Comparison of ENCODE assay signal across 8 mouse cellular contexts in genomic region chr12:80518393-80518756, GRCm38 (mm10). TPM values are rescaled to one million over a fixed set of nuclear protein-coding genes. Genes with fewer than 3 reads are reported as not detected.
DNase-seq lines count a peak whose midpoint lies in the region; ATAC-seq and TF ChIP-seq lines count a peak whose summit lies in the region.

No protein-coding gene starts in this region.

- peak; percentile 41 for ATAC-seq in kidney, embryonic 16.5 days (ENCODE audit: low FRiP score, low TSS enrichment)
- ATAC-seq in embryonic facial prominence, embryonic 12.5 days (ENCODE audit: insufficient number of reproducible peaks, insufficient read depth, low FRiP score, low TSS enrichment) = peak; percentile 43
- no peak; the same call in 1 of the 2 replicates for ATAC-seq in stomach, embryonic 15.5 days (ENCODE audit: insufficient read depth, low FRiP score, low read depth)

- DNase-seq in kidney, adult 8-10 months = no peak
- DNase-seq in brain, embryonic 14.5 days (ENCODE audit: low read depth) = peak; percentile 59
- no peak for DNase-seq in limb, embryonic 10.5 days (ENCODE audit: low spot score)
- DNase-seq in thymus, adult 2 months = no peak
- DNase-seq in ovary, postnatal 10 days (ENCODE audit: low spot score) = no peak

- WGBS in kidney, embryonic 16.5 days = 1% methylated on average over 25 of the region's 25 CpGs
- WGBS in embryonic facial prominence, embryonic 12.5 days = under 1% methylated on average over 25 of the region's 25 CpGs
- WGBS in limb, embryonic 10.5 days = under 1% methylated on average over 25 of the region's 25 CpGs
- WGBS in stomach, embryonic 15.5 days = under 1% methylated on average over 25 of the region's 25 CpGs
- WGBS in thymus, adult 2 months = 4% methylated on average over 25 of the region's 25 CpGs

- H3K9me3 ChIP-seq in kidney, embryonic 16.5 days (ENCODE audit: low read length) = no peaks in the 10 kb centered on the region
- H3K9me3 ChIP-seq in embryonic facial prominence, embryonic 12.5 days = no peaks in the 10 kb centered on the region
- H3K9me3 ChIP-seq in limb, embryonic 10.5 days (replicated peaks) = no peaks in the 10 kb centered on the region
- no peaks in the 10 kb centered on the region for H3K9me3 ChIP-seq in stomach, embryonic 15.5 days

- no peak overlapping the region for H3K27ac ChIP-seq in kidney, embryonic 16.5 days (ENCODE audit: low read length)
- H3K27ac ChIP-seq in embryonic facial prominence, embryonic 12.5 days = no peak overlapping the region
- peak overlapping the region; percentile 75; the same call in 1 of the 2 replicates for H3K27ac ChIP-seq in limb, embryonic 10.5 days
- no peak overlapping the region for H3K27ac ChIP-seq in stomach, embryonic 15.5 days
- no peak overlapping the region for H3K27ac ChIP-seq in thymus, adult 2 months (ENCODE audit: control insufficient read depth, insufficient read depth, low read length)

- peak overlapping the region; percentile 60 for H3K4me3 ChIP-seq in kidney, embryonic 16.5 days (ENCODE audit: low read length)
- H3K4me3 ChIP-seq in embryonic facial prominence, embryonic 12.5 days = peak overlapping the region; percentile 72
- peak overlapping the region; percentile 79 for H3K4me3 ChIP-seq in limb, embryonic 10.5 days
- H3K4me3 ChIP-seq in stomach, embryonic 15.5 days (replicated peaks) = peak overlapping the region; percentile 64
- no peak overlapping the region for H3K4me3 ChIP-seq in thymus, adult 2 months (ENCODE audit: control insufficient read depth, insufficient read depth, low read length)

- peak overlapping the region; percentile 98 for H3K4me2 ChIP-seq in kidney, embryonic 16.5 days (replicated peaks; ENCODE audit: low read depth, low read length)
- peak overlapping the region; percentile 90 for H3K4me2 ChIP-seq in embryonic facial prominence, embryonic 12.5 days (replicated peaks)
- peak overlapping the region; percentile 97 for H3K4me2 ChIP-seq in stomach, embryonic 15.5 days

- no peak for TF ChIP-seq CTCF in brain, embryonic 14.5 days (IDR thresholded peaks at IDR 0.05; ENCODE audit: borderline replicate concordance, extremely low read depth, insufficient read depth, insufficient read length)
- no peak for TF ChIP-seq CTCF in thymus, adult 2 months (IDR thresholded peaks at IDR 0.05; ENCODE audit: borderline replicate concordance, control insufficient read depth, extremely low read depth, insufficient read depth, low read length, poor library complexity)

- peaks cover 19% of the 10 kb centered on the region for H3K4me1 ChIP-seq in kidney, embryonic 16.5 days (ENCODE audit: insufficient read depth, low read length)
- peaks cover 7% of the 10 kb centered on the region for H3K4me1 ChIP-seq in embryonic facial prominence, embryonic 12.5 days
- peaks cover 30% of the 10 kb centered on the region for H3K4me1 ChIP-seq in limb, embryonic 10.5 days
- H3K4me1 ChIP-seq in stomach, embryonic 15.5 days = peaks cover 5% of the 10 kb centered on the region
- H3K4me1 ChIP-seq in thymus, adult 2 months (replicated peaks; ENCODE audit: control insufficient read depth, insufficient read depth, low read length) = 0 out of 2 replicates have a peak, but pooled peaks cover 2% of the 10 kb centered on the region

- no peaks in the 10 kb centered on the region for H3K36me3 ChIP-seq in kidney, embryonic 16.5 days (ENCODE audit: insufficient read depth, low read length)
- no peaks in the 10 kb centered on the region for H3K36me3 ChIP-seq in embryonic facial prominence, embryonic 12.5 days
- H3K36me3 ChIP-seq in limb, embryonic 10.5 days = no peaks in the 10 kb centered on the region
- H3K36me3 ChIP-seq in stomach, embryonic 15.5 days = no peaks in the 10 kb centered on the region
- H3K36me3 ChIP-seq in thymus, adult 2 months (ENCODE audit: control insufficient read depth, insufficient read depth, low read length) = no peaks in the 10 kb centered on the region

- H3K9ac ChIP-seq in kidney, embryonic 16.5 days (replicated peaks; ENCODE audit: low read length) = peak overlapping the region; percentile 60
- peak overlapping the region; percentile 61 for H3K9ac ChIP-seq in embryonic facial prominence, embryonic 12.5 days
- peak overlapping the region; percentile 39; the same call in 1 of the 2 replicates for H3K9ac ChIP-seq in stomach, embryonic 15.5 days

- peaks cover 64% of the 10 kb centered on the region for H3K27me3 ChIP-seq in kidney, embryonic 16.5 days (ENCODE audit: insufficient read depth, low read length)
- peaks cover 39% of the 10 kb centered on the region for H3K27me3 ChIP-seq in embryonic facial prominence, embryonic 12.5 days
- peaks cover 88% of the 10 kb centered on the region for H3K27me3 ChIP-seq in limb, embryonic 10.5 days (ENCODE audit: low read depth, poor library complexity, severe bottlenecking)
- peaks cover 39% of the 10 kb centered on the region for H3K27me3 ChIP-seq in stomach, embryonic 15.5 days (replicated peaks)
- peaks cover 5% of the 10 kb centered on the region; the same call in 1 of the 2 replicates for H3K27me3 ChIP-seq in thymus, adult 2 months (ENCODE audit: control insufficient read depth, insufficient read depth, low read length)

- no peak for TF ChIP-seq POLR2A in brain, embryonic 14.5 days (IDR thresholded peaks at IDR 0.05; ENCODE audit: borderline replicate concordance, extremely low read depth, insufficient read depth, insufficient read length, poor library complexity, severe bottlenecking)
- TF ChIP-seq POLR2A in thymus, adult 2 months (IDR thresholded peaks at IDR 0.05; ENCODE audit: control insufficient read depth, extremely low read depth, insufficient read depth, low read length, poor library complexity) = no peak

RNA-seq across cellular contexts. Expression of gene Galnt16, which starts 0.3 kb away (rescaled TPM):
- polyA plus RNA-seq in kidney, embryonic 16.5 days (2015; fragmentation: Nextera tagmentation; extraction: Ambion mirVana) = 8.3 and 9.0 TPM in 2 replicates
- 13.2 and 28.1 TPM in 2 replicates for polyA plus RNA-seq in brain, embryonic 14.5 days (2012; rRNA removed)
- 14.3 and 14.7 TPM in 2 replicates for polyA plus RNA-seq in embryonic facial prominence, embryonic 12.5 days (2016; fragmentation: Nextera tagmentation; extraction: Ambion mirVana)
- polyA plus RNA-seq in limb, embryonic 10.5 days (2016; fragmentation: Nextera tagmentation; extraction: Ambion mirVana) = 5.1 and 6.1 TPM in 2 replicates
- 13.6 and 14.3 TPM in 2 replicates for polyA plus RNA-seq in stomach, embryonic 15.5 days (2015; fragmentation: Nextera tagmentation; extraction: Ambion mirVana)
- 0.98 and 1.1 TPM in 2 replicates for polyA plus RNA-seq in thymus, adult 2 months (2012; rRNA removed)

RNA-seq across cellular contexts. Expression of gene Exd2, which starts 55.5 kb away (rescaled TPM):
- 31.2 and 34.8 TPM in 2 replicates for polyA plus RNA-seq in kidney, embryonic 16.5 days (2015; fragmentation: Nextera tagmentation; extraction: Ambion mirVana)
- polyA plus RNA-seq in brain, embryonic 14.5 days (2012; rRNA removed) = 54.5 and 59.5 TPM in 2 replicates
- polyA plus RNA-seq in embryonic facial prominence, embryonic 12.5 days (2016; fragmentation: Nextera tagmentation; extraction: Ambion mirVana) = 37.7 and 38.5 TPM in 2 replicates
- 25.9 and 29.7 TPM in 2 replicates for polyA plus RNA-seq in limb, embryonic 10.5 days (2016; fragmentation: Nextera tagmentation; extraction: Ambion mirVana)
- 24.9 and 28.1 TPM in 2 replicates for polyA plus RNA-seq in stomach, embryonic 15.5 days (2015; fragmentation: Nextera tagmentation; extraction: Ambion mirVana)
- 18.7 and 19.6 TPM in 2 replicates for polyA plus RNA-seq in thymus, adult 2 months (2012; rRNA removed)
